Mouse (Mus musculus): Measurements from ENCODE around the gene Cd274. TPM values are rescaled to one million over a fixed set of nuclear protein-coding genes. Genes with fewer than 3 reads are reported as not detected.

The Cd274 gene
- total RNA-seq, 2 experiments from 2014 or later, result 1.00 to 1.2 TPM

DNA sequence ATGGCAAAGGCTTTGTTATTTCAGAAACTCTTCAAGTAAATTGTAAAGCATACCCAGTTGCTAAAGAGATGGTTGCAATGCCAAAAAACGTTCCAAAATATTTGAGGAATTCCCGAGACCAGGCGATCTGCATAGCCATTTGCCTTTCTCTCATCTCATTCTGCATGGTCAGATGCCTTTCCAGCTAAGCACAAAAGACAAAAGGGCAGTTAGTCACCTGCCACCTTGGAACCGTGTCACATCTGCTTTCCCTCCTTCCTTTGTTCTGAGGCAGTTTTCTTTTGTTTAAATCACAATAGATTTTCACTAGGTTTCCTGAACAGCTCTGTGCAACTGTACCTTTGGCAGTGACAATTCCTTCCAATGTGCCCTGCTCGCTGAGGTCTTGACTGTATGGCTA, 16.3 kb upstream of the Cd274 start:
- H3K27ac ChIP-seq, result no peak overlapping the region
- H3K4me3 ChIP-seq, result no peak overlapping the region
- TF ChIP-seq CTCF (conservative IDR thresholded peaks at IDR 0.05), result no peak
- no peak for DNase-seq (ENCODE audit: low spot score in 2 of 2)

DNA sequence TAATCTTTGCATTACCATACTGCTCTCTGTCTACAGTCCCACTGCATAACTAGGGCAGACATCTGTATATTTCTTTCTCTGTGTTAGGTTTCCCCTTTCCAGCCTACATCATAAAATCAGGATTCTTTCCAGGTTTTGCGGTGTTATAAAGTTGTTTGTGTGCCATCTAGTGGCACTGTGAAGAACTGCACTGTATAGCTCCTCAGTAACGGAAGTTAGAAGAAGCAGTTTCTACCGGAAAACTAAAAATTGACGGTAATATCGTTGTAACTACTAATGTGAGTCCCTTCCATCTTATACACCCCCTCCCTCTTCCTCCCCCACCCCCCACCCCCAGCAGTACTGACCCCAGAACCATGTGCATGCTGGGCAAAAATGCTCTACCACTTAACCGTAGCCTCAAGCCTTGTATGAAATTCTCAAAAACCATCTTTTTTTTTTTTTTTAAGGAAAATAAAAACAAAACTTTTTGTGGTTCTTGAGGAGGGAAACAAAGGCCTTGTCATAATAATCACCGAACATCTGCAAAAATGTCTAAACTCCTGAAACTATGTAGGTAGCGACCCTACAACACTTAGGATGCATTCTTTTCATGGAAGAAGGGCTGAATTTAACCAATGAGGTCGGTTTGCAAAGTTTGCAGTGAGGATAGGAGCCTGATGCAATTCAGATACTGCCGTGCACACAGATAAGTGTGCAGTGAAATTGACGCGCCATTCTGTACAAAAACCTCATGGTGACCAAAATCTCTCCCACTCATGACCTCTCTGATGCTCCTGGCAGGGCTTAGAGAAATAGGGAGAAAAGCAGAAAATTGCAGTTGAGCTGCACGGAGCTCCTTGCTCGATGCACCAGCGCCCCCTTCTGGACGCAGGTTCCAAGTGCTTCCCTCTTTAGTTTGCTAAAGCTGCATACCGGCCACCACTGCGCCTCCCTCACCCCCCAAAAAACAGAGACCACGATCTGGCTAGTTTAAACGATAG, 12.1 kb upstream of the Cd274 start:
- peak; percentile 81 to 90 for DNase-seq (ENCODE audit: low spot score in 2 of 2)
- H3K27ac ChIP-seq, result peak overlapping the region; percentile 57; the same call in 1 of the 2 replicates
- TF ChIP-seq CTCF (conservative IDR thresholded peaks at IDR 0.05), result peak; percentile 94
- peak overlapping the region; percentile 25 for H3K4me3 ChIP-seq

DNA sequence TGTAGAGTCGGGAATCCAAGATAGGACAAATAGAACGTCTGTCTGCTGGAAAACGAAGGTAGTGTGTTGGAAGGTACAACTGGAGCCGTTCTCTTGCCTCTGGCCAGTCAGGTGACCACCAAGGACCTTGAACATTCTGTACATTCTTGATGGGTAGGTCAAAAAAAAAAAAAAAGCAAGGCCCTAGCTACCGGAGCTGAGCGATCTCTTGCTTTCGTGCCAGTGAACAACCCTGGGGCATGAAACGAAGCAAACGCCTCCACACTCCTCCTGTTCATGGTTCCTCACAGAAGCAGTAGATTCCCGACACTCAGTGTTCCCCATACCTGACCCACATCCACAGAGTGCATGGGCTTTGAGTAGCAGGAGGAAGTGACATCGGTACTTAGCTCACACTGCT, 11.0 kb upstream of the Cd274 start:
- no peak for TF ChIP-seq CTCF (conservative IDR thresholded peaks at IDR 0.05)
- Histone ChIP-seq H3K27ac (no peak overlapping the region), H3K4me3 (no peak overlapping the region)
- DNase-seq (ENCODE audit: low spot score in 2 of 2), result no peak

DNA sequence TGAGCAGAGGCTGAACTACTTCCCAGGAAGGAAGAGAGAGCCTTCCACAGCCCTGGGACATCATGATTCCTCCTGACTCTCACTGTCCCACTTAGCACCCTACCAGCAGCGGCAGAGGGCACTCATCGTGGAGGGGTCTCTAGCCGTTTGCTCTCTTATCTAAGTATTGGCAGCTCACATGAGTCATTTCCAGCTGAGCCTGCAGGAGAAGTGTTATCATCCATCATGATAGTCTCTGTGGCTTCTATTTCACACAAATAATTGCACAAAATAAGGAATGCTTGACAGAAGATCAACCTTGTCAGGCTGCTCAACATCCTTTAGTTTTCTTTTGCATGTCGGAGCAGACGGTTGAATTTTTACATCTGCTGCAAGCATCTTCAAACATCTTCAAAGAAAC, 7.0 kb upstream of the Cd274 start:
- no peak for DNase-seq (ENCODE audit: low spot score in 2 of 2)
- Histone ChIP-seq H3K27ac (no peak overlapping the region), H3K4me3 (no peak overlapping the region)
- no peak for TF ChIP-seq CTCF (conservative IDR thresholded peaks at IDR 0.05)

DNA sequence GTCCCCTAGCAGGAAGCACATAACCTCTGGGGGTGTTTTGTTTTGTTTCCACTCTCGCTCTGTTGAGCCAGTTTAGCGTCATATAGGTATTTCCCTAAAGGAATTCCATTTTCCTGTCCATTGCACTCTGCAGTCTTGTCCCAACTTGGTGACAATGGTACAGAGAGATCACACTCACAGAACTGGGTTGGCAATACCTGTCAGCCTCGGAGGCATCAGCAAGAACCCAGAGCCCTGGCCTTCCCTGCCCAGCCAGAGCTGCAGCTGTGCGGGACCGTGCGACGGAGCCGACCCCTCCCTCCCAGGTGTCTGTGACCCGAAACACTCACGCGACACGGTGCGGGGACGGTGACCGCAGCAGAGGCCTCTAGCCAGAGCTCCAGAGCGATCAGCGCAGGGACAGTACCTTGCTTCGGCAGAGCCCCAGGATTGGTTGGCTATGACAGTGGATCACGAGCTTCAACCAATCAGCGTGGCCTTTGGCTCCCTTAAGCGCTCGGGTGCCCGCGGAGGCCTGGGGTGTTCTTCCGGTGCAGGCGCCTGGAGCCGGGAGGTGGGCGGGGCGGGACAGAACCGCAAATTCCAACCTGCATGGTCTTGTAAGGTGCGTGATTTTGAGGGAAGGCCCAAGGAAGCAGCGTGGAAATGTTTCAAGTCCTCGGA, 5.7 kb upstream of the Cd274 start:
- peak; percentile 86 to 92 for DNase-seq (ENCODE audit: low spot score in 2 of 2)
- no peak for TF ChIP-seq CTCF (conservative IDR thresholded peaks at IDR 0.05)
- H3K27ac ChIP-seq, result peak overlapping the region; percentile 89
- peak overlapping the region; percentile 85 for H3K4me3 ChIP-seq

DNA sequence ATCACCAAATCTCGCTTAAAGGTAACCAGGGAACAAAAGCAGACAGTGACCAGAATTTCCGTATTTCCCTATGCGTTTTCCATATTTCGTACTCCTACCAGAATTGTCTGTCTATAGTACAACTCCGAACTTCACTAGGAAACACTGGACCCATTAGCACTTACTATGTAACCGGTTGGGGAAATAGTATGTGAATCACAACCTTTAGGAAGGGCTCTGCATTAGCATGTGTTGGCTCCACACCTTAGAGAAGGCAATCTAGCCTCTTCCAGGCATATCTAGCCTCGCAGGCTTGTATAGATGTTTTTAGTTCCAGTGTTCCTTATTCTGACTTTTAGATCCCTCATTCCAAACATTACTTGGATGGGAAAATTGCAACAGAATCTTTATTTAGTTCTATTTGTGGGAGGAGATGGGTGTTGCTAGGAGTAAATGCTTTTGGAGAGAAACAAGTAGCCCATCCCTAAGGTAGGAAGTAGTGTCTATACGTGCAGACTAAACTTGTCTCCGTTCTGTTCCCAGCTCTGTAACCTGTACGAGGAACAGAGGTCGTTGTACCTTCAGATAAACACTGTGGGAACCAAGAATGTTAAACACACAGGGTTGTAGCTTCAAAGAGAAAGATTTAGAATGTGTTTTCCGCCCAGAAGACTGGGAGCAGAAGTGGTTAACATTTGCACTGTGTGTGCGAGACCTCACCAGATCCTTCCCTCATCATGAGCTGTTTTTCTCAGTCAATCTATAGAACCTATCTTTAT, 4.9 kb upstream of the Cd274 start:
- peak overlapping the region; percentile 89 for H3K27ac ChIP-seq
- DNase-seq (ENCODE audit: low spot score in 2 of 2), result no peak

DNA sequence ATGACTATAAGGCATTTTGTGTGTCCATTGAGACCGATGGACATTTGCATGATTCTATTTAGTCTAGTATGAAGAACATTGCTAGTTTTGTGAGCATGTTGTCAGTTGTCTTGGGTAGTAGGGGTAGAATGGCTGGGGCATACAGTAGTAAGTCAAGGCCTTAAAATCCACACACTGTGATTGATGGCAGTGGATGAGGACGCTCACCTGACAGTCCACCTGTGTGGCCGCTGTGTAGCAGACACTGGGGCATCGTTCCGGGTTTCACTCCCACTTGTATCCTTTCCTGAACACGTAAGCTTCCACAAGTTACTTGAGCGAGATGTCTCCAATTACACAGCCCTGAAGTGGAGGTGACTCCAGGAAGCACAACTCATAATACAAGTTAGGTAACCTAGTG, 3.7 kb upstream of the Cd274 start:
- no peak for TF ChIP-seq CTCF (conservative IDR thresholded peaks at IDR 0.05)
- no peak overlapping the region for H3K27ac ChIP-seq
- DNase-seq (ENCODE audit: low spot score in 2 of 2), result no peak
- no peak overlapping the region for H3K4me3 ChIP-seq

More for the DNA sequence above, 4.9 kb upstream of the Cd274 start:
- peak overlapping the region; percentile 85 for H3K4me3 ChIP-seq
- TF ChIP-seq CTCF (conservative IDR thresholded peaks at IDR 0.05), result no peak

DNA sequence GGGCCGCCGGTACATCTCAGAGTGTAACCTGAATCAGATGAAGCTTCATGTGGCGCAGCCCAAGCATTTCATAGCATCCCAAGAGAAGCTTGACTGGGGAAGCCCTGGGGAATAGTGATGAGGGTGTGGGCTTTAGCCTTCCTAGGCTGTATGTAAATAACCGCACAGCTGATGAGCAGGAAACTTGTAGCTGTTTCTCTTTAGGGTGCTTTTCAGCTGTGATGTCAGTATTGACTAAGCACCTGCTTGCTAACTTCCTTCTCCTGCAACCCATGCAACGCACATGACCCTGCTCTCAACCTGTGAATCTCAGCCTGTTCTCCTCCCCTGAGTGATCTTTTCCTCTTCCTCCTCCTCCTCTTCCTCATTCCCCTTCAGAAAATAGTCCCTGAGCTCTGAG, 3.2 kb upstream of the Cd274 start:
- no peak for DNase-seq (ENCODE audit: low spot score in 2 of 2)
- Histone ChIP-seq H3K4me3 (no peak overlapping the region), H3K27ac (no peak overlapping the region)
- no peak for TF ChIP-seq CTCF (conservative IDR thresholded peaks at IDR 0.05)

DNA sequence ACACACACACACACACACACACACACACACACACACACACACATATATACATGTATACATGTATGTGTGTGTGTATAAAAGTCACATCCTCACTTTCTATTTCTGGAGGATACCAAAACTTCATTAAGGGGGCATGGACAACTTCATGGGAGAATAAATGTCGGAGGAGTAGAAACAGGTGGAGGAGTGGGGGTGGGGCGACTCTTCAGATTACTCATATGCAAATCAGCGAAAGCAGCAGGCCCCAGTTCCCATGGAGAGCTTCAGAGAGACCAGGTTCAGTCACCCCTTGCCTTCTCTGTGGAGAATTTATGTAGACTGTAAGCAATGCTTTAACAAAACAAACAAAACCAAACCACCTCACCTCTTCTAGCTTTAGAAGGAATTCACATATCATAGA, 2.1 kb upstream of the Cd274 start:
- H3K4me3 ChIP-seq, result no peak overlapping the region
- DNase-seq (ENCODE audit: low spot score in 2 of 2), result no peak
- no peak overlapping the region for H3K27ac ChIP-seq
- TF ChIP-seq CTCF (conservative IDR thresholded peaks at IDR 0.05), result no peak

DNA sequence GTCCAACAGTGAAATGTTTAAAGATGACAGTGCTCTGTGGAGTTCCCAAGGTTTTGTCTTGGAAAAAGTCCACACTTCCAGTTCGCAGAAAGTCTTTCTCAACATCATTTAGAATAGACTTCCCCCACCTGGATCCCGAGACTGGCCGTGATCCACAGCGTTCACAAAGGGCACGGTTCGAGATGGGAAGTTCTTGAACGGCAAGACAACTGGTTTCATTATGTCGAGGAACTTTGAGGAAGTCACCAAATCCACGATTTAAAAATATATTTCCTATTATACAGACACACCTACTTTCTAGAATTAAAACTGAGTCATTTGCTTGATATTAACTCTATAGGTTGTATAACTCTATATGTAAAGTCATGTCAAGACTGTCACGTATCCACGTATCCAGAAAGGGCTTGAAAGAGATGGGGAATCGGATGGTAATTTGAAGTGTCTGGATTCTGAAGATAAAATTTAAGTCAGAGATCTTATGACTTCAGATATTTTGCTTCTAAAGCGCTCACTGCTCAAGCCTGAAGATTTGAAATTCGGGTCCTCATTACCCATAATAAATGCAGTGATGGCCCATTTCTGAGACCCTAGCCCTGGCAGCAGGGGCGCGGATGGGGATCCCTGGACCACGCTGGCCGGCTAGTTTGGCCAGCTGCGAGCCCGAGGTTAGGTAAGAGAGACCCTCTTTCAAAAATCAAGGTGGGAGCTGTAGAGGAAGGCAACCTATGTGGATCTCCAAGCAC, 858 bp upstream of the Cd274 start:
- DNase-seq (ENCODE audit: low spot score in 2 of 2), result no peak
- peak overlapping the region; percentile 72; the same call in 1 of the 2 replicates for H3K27ac ChIP-seq
- no peak for TF ChIP-seq CTCF (conservative IDR thresholded peaks at IDR 0.05)
- peak overlapping the region; percentile 75 for H3K4me3 ChIP-seq

DNA sequence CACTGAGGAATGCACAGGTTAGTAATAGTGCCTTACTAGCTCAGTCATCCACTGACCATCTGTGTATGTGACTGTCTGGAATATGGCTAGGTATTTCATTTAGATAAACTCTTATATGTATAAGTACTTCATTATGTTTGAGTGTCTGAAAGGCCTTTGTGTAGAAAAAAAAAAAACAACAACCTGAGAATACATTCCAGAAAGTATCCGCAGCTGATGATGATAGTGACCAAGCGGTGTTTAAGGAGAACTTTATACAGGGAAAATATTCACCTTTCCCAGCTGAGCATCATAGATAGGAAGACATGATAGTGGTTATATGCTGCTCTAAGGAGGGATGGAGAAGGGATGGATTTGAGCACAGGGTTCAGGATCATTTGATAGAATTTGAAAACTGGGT, 786 bp downstream of the Cd274 start:
- Histone ChIP-seq H3K27ac (no peak overlapping the region), H3K4me3 (no peak overlapping the region)
- no peak for TF ChIP-seq CTCF (conservative IDR thresholded peaks at IDR 0.05)
- no peak for DNase-seq (ENCODE audit: low spot score in 2 of 2)

DNA sequence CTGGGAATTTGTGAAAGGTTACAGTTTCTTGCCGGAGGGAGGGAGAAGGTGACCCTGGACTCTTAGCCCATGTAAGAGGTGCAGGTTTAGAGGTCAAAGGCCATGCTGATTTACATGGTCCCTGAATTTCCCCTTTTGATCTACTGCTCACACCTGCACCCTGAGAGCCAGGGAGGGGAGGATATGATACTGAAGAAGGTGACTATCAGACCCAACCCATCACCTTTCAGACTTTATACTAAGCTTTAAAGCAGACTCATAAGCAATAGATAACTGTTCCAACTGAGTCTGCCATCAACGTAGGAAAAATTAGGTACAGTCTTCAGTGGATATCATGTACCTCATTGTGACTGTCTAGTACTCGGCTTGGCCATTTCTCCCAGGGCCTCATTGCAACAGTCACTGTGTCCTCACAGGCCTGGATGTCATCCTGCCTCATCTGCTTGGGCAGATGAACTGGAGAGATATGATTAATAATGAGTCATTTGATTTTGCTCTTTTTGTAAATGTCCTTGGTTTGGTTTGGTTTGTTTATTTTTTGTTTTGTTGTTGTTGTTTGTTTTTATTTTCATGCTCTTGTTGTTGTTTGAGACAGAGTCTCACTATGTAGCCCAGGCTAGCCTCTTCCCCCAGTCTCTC, 1.5 kb downstream of the Cd274 start:
- H3K4me3 ChIP-seq, result no peak overlapping the region
- no peak for TF ChIP-seq CTCF (conservative IDR thresholded peaks at IDR 0.05)
- DNase-seq (ENCODE audit: low spot score in 2 of 2), result no peak
- no peak overlapping the region for H3K27ac ChIP-seq
